Mouse (Mus musculus): ENCODE measurements around the gene Wdr5b. TPM values are rescaled to one million over a fixed set of nuclear protein-coding genes. Genes with fewer than 3 reads are reported as not detected.

The Wdr5b gene
- total RNA-seq, 4 experiments from 2014 or later = 4.4 to 6.3 (median 4.9) TPM

DNA sequence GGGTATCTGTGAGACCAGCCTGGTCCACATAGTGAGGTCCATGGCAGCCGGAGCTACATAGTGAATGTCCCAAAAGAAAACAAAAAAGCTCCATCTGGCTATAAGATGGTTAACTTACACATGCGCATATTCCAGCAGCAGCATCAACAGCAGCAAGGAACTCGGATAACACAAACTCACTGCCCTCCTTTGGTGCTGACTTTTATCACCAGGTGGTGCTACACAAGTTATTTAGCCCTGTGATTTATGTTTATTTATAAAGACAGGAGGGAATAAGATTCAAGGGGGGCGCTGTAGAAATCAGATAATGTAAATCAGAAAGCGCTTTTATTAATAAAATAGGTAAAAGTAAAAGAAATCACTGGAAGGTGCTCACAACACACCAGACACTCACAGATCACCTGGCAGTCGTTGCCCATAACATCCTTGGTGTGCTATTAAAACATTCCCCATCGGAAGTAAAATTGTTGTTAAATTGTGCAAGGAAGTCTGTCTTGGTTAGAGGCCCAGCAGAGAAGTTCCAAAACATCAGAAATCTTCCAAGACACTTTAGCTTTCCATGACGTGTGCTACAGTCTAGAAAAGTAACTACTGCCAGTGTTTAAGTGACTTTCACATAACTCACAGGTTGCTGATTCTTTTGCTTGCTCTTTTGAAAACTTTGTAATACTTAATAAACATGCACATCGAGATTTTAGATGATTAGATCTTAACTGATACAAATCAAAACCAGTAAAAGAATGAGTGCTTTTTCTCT is 29.0 kb downstream of the Wdr5b start:
- no peak for DNase-seq (ENCODE audit: low spot score in 2 of 2)

DNA sequence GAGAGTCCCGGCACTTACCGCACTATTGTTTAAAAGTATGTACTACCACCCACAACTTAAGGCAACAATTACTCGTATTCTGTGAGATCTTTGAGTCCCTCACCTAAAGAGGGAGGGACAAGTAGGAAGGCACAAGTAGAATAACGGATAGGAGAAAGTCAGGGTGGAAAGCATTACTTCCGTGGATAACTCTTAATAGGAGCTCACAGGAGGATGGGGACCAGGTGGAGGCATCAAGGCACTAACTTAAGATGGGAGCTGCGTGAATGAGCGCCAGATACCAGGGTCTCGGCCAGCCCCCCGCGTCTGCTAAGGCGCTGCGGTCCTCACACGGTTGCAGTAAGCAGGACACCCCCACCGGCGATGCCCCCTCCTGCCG is 30.1 kb downstream of the Wdr5b start:
- no peak for DNase-seq (ENCODE audit: low spot score in 2 of 2)

DNA sequence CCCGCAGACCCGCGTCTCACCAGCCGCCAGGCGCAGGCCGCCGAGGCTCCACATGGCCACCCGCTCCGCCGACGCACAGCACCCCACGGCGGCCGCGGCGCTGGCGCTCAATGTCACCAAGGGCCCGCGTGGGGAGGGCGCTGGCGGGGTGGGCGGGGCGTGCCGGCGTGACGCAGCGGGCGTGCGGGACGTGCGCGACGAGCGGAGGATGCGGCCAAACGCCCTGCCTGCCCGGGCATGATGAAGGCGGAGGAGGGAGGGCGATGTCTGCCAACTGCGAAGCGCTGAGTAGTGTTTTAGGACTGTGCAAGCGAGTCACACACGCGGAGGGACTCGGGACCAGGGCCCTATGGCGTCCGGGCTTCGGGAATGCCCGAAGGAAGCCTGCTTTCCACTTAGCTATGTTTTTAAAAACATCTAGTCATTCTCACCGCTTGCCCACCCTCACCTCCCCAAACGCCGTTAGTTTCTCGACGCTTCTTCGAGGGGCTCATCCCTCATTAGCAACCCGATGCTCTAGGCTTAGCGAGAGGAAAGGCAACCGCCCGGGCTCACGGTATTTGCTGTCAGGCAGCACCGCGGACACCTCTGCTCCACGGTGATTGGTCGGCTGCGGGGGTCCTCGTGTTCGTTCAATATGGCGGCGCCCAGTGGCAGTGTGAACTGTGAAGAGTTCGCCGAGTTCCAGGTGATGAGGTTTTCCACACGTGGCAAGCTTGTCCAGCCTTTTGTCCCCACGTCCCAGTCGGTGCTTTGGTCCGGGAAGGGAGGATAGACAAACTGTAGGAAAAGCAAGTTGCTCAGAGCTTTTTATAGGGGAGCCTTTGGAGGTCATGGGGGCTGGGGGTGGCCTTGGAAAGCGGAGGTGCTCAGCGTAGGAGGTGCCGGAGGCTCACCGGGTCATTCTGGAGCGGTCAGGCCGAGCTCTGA is 30.7 kb downstream of the Wdr5b start, which contains the start of the genes Fam162a and Ccdc58:
Gene Fam162a (minus strand): TSS at position 145 of the 930 bp plus-strand sequence.
Gene Ccdc58 (plus strand): TSS at position 236 of the 930 bp plus-strand sequence.
- peak; percentile 88 to 90 for DNase-seq (ENCODE audit: low spot score in 2 of 2)

DNA sequence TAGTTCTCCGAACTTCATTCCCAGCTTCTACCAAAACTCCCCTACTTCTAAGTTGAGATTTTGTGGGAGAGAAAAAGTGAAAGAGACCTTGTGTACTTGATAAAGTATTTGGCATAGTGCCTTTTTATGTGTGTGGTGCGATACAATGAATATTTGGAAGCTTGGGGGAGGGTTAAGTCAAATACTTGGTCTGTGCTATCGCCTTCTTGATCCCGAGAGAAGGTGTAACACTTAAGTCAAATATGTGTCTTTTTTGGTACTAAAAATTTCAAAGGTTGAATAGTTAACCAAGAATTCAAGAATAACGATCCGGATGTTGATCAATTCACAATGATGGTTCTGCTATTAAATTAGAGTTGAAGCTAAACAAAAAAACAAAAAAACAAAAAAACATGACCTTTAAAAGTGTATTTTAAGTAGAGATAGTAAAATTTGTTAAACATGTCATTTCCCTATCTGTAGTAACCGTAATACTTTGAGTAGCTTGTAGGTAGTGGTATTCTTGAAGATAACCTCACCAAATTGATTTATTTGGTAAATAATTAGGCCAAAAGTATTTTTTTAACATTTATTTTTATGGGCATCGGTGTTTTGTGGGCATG is 31.5 kb downstream of the Wdr5b start:
- no peak for DNase-seq (ENCODE audit: low spot score in 2 of 2)

DNA sequence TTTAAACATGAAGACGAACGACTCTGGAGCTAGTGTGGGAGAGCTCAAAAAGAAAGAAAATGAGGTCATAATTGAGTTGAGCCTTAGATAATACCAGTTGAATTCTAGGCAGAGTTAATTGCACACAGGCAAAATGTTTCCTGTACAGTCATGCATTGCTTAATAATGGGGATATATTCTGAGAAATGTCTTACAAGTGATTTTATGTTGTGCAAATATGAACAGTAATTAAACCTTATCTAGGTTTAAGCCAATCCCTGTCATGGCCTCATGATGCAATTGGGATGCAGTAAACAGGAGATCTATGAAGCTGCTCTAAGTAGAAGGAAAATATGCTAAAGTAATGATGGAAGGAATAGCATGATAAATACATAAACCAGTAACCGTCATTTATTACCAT is 33.8 kb downstream of the Wdr5b start:
- no peak for DNase-seq (ENCODE audit: low spot score in 2 of 2)

DNA sequence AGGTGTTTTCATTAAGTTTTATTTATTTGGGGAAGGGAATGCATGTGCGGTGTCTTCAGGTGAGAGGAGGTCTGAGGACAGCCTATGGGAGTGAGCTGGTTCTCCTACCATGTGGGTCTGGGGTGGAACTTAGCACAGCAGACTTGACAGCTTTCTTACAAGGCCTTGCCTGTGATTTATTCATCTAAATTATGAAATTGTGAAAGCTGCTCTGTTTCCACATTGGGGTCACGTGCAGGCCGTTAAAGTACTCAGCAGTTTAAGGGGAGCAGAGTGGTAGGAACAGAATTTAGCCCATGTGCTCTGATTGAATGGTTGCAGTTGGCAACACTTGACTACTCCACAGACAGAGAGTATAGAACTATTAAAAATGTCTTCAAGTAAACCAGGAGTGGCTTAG is 38.9 kb downstream of the Wdr5b start:
- DNase-seq (ENCODE audit: low spot score in 2 of 2) = no peak

DNA sequence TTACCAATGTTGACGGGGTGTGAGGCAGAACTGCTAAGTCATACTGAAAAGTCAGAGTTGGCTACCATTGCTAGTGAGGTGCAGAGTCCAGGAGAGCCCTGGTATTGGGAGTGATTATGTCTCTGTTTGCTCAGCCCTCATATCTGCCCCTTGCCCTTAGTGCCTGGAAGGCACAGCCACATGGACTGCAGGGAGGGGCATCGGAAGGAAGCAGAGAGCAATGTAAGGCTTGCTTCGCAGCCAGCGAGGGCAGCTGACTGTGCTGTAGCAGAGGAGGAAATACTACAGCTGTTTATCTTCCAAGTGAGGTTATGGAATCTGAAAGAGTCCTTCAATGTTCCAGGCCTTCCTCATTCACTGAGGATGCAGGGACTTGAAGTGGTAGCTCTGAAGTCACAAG is 46.9 kb downstream of the Wdr5b start:
- DNase-seq (ENCODE audit: low spot score in 2 of 2) = no peak

DNA sequence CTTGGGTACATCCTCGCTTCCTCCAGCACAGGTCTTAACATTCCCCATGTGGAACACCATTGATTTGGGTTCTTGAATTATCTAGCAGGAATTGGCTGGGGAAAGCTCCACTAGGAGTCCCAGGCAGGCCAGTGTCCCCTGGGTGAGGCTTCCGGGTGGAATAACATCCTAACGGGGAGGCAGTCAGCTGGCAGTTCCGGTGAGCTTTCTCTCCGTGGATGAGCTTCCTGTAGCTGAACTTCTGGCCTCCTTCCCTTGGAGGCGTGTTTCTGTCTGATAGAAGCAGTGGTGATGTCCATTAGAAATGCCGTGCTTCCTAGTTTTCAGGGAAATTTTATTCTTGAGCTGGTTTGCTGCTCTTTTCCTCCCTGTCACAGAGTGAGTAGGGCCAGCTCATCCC is 48.1 kb downstream of the Wdr5b start:
- no peak for DNase-seq (ENCODE audit: low spot score in 2 of 2)

DNA sequence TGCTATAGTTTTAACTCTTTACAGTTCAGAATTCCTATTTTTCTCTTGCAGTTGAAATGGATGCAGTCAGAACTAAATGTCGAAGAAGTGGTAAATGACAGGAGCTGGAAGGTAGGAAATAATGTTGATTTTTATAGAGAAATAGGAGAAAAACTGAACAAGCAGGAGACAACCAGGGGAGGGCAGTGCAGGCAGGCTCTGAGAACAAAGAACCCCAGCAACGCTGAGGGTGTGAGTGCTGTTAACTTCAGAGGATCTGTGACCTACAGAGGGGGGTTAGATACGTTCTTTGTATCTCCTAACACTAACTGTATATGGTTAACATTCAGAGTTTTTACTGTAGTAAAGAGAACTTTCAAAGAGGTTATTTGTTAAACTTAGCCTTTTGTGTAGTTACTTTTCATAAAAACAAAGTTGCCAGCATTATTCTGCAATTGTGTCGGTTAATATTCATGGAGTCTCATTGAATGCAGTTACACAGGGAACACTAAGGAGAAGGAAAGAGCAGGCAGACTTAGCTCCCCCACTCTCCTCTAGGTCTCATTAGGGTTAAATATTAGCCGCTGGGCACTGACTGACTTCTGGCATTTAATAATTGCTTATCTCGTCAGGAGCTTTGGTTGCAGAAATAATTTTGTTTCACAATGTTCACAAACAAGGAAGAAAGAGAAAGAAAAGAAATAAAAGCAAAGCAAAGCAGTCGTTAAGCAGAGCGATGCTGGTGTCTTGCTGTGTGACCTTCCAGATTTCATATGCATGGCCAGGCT is 49.0 kb downstream of the Wdr5b start:
- no peak for DNase-seq (ENCODE audit: low spot score in 2 of 2)

DNA sequence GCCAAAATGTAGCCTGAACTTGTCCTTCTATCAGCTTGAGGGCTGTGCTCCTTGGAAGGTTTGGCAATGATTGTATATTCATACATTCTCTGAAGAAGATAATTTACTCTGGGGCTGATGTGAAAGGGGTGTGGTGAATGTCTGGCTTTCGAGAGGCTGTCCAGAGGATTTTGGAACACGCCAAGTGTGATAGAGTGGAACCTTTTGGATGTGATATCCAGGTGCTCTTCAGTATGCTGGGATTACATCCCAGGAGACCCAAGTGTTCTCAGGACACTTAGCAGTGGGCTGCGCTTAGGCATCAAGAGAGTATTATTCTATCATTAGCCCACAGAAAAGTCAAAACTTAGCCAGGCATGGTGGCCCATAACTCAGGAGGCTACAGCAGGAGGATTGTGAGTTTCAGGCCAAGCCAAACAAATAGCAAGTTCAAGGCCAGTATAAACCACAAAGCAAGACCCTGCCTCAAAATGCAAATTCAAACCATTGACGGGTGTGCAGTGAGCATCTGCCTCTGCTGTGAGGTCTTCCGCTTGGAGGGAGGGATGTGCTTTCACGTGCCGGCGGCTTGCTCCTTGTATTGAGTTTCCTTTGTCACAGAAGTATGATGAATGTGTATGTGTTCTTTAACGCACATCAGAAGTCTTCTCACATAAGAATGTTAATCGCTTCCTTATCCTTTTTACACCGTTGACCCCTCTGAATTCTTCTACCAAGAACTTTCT is 50.0 kb downstream of the Wdr5b start:
- no peak for DNase-seq (ENCODE audit: low spot score in 2 of 2)

Other genes with a start within 250 kb of the Wdr5b start
- 1 to 10 TPM; 1.3 to 5.4 (median 3.2) TPM for gene Parp14, start 169.6 kb upstream of the Wdr5b start, total RNA-seq (2022)
- gene Parp9, start 102.7 kb upstream of the Wdr5b start, total RNA-seq (2022) = 1 to 10 TPM; 2.8 to 9.4 (median 5.6) TPM
- 1 to 10 TPM; 4.5 to 7.6 (median 6.3) TPM for gene Dtx3l, start 102.0 kb upstream of the Wdr5b start, total RNA-seq (2022)
- gene Kpna1, start 62.4 kb upstream of the Wdr5b start, total RNA-seq (2022) = 100 to 1,000 TPM; 110 to 152 (median 124) TPM
- gene Fam162a, start 30.4 kb downstream of the Wdr5b start, total RNA-seq (2022) = 10 to 100 TPM; 79.8 to 84.1 (median 82.1) TPM
- gene Ccdc58, start 30.5 kb downstream of the Wdr5b start, total RNA-seq (2022) = 10 to 100 TPM; 19.7 to 30.9 (median 27.3) TPM
- not detected for gene Csta1, start 90.1 kb downstream of the Wdr5b start, total RNA-seq (2022)
- gene Stfa2l1, start 115.6 kb downstream of the Wdr5b start, total RNA-seq (2022) = not detected
- not detected for gene Gm5483, start 143.0 kb downstream of the Wdr5b start, total RNA-seq (2022)
- not detected for gene Gm5416, start 169.2 kb downstream of the Wdr5b start, total RNA-seq (2022)
- gene 2010005H15Rik, start 180.3 kb downstream of the Wdr5b start, total RNA-seq (2022) = not detected
- not detected for gene Stfa1, start 235.8 kb downstream of the Wdr5b start, total RNA-seq (2022)